ENCODE assay signal across 8 mouse cellular contexts in genomic region chr9:55199348-55199747, GRCm38 (mm10).
DNase-seq lines count a peak whose midpoint lies in the region; ATAC-seq lines count a peak whose summit lies in the region.

No protein-coding gene starts in this region.

- no peak for DNase-seq in frontal cortex, postnatal 10 days (ENCODE audit: low spot score in 2 of 2)
- peak; percentile 53 for DNase-seq in right cerebral cortex, adult 18-20 months
- DNase-seq in right cerebral cortex, postnatal 25 days: no peak
- DNase-seq in frontal cortex, postnatal 36 days (ENCODE audit: low spot score in 2 of 2): peak; percentile 19 to 55
- peak; percentile 19 for DNase-seq in skeletal muscle tissue, adult 2 months (ENCODE audit: low read depth, low spot score)
- no peak for DNase-seq in lung, postnatal 10 days
- DNase-seq in lung, postnatal 14 days: no peak

- peak; percentile 96 for ATAC-seq in frontal cortex, adult (ENCODE audit: low TSS enrichment)

Comparison
In these comparisons a context has a peak if more than half of its experiments do, and no peak if none do; other contexts are left out.
1. DNase-seq: peak in right cerebral cortex, adult 18-20 months (single experiment), frontal cortex, postnatal 36 days (2 of 2) and skeletal muscle tissue, adult 2 months (single experiment); none in frontal cortex, postnatal 10 days (0 of 2), right cerebral cortex, postnatal 25 days (single experiment), lung, postnatal 10 days (single experiment) and lung, postnatal 14 days (single experiment).